Mouse (Mus musculus) lung, postnatal 0 days (tissue): ENCODE results near the gene Gab1. TPM values are rescaled to one million over a fixed set of nuclear protein-coding genes. Genes with fewer than 3 reads are reported as not detected.
A peak's percentile ranks its signal among the peaks of the same experiment; 100 is the strongest.

Experiments
- ATAC-seq: fragments of 200-750 bp; cut with Nextera tagmentation; 2 replicates; pipeline ENCODE4 v1.8.0; 2017; ENCODE audit warnings: moderate library complexity
- DNase-seq: peaks from one replicate; pipeline ENCODE4 v3.0.0-alpha.2; 2016; ENCODE audit warnings: low spot score
- H3K27ac ChIP-seq: fragments of 300-500 bp; sonication (generic); 2 replicates; pipeline ENCODE4 v1.5.1; 2014; ENCODE audit warnings: antibody characterized with exemption, mild to moderate bottlenecking, low read length, mixed read lengths
- H3K27me3 ChIP-seq: fragments of 300-500 bp; sonication (generic); replicated peaks from 2 replicates; pipeline ENCODE4 v1.6.1; 2014; ENCODE audit warnings: low read length, mixed read lengths; ENCODE audit not compliant: insufficient read depth
- H3K36me3 ChIP-seq: fragments of 300-500 bp; sonication (generic); 2 replicates; pipeline ENCODE4 v1.6.1; 2014; ENCODE audit warnings: low read length, mixed read lengths; ENCODE audit not compliant: insufficient read depth
- H3K4me1 ChIP-seq: fragments of 300-500 bp; sonication (generic); 2 replicates; pipeline ENCODE4 v1.6.1; 2014; ENCODE audit warnings: antibody characterized with exemption, low read depth, low read length, mixed read lengths; ENCODE audit not compliant: insufficient read depth
- H3K4me2 ChIP-seq: fragments of 300-500 bp; sonication (generic); replicated peaks from 2 replicates; pipeline ENCODE4 v1.6.1; 2014; ENCODE audit warnings: low read depth, mild to moderate bottlenecking, low read length, moderate library complexity, mixed read lengths
- H3K4me3 ChIP-seq: fragments of 300-500 bp; sonication (generic); 2 replicates; pipeline ENCODE4 v1.5.1; 2014; ENCODE audit warnings: low read depth, low read length
- H3K9ac ChIP-seq: fragments of 300-500 bp; sonication (generic); replicated peaks from 2 replicates; pipeline ENCODE4 v1.6.1; 2014; ENCODE audit warnings: low read depth, mild to moderate bottlenecking
- H3K9me3 ChIP-seq: fragments of 300-500 bp; sonication (generic); 2 replicates; pipeline ENCODE4 v1.6.1; 2016; ENCODE audit warnings: low read length, mixed read lengths
- CTCF ChIP-seq: IDR thresholded peaks from 2 replicates; pipeline ENCODE4 v1.5.1; 2016; ENCODE audit warnings: antibody characterized with exemption, mild to moderate bottlenecking
- EP300 ChIP-seq: IDR thresholded peaks from 2 replicates; pipeline ENCODE4 v1.6.1; 2016; ENCODE audit warnings: antibody characterized with exemption, mild to moderate bottlenecking, control low read depth
- WGBS: fragments of 180-500 bp; shearing (Covaris S2); extraction: QIAGEN DNeasy Blood & Tissue Kit; methylation state at CpG from one replicate; pipeline ENCODE4 v1.1.7; 2014; 5-methylcytosine and 5-hydroxymethylcytosine counted together
- polyA plus RNA-seq: library from polyadenylated mRNA; unstranded; fragments of >200 nt; fragmentation: Nextera tagmentation; extraction: Ambion mirVana; gene quantifications from 2 replicates; pipeline ENCODE4 v1.2.1, GENCODE M21; 2015

Gab1 gene
- polyA plus RNA-seq, 1 experiment from 2014 or later, result 16.9 TPM

- no peak overlapping the region for H3K4me3 ChIP-seq
- H3K4me2 ChIP-seq, result no peak overlapping the region
- H3K27me3 ChIP-seq, result no peaks in the 10 kb centered on the region
- peak; percentile 26; the same call in 1 of the 2 replicates for ATAC-seq
- peak overlapping the region; percentile 26; the same call in 1 of the 2 replicates for H3K27ac ChIP-seq
- H3K9me3 ChIP-seq, result no peaks in the 10 kb centered on the region
- WGBS, result 35% methylated on average over 11 of the region's 11 CpGs
- no peaks in the 10 kb centered on the region for H3K36me3 ChIP-seq
- H3K4me1 ChIP-seq, result peaks cover 13% of the 10 kb centered on the region; the same call in 1 of the 2 replicates
- peak; percentile 39 for DNase-seq
- H3K9ac ChIP-seq, result no peak overlapping the region
- TF ChIP-seq EP300 (no peak), CTCF (no peak)
Measured at GRCm38 (mm10) chr8:80830724-80831566, 49.4 kb downstream of the Gab1 start.

- TF ChIP-seq CTCF, result no peak
- TF ChIP-seq EP300, result no peak
- no peak for DNase-seq
- H3K27ac ChIP-seq, result peak overlapping the region; percentile 26; the same call in 1 of the 2 replicates
- H3K36me3 ChIP-seq, result no peaks in the 10 kb centered on the region
- WGBS, result 44% methylated on average over 7 of the region's 7 CpGs
- peaks cover 13% of the 10 kb centered on the region; the same call in 1 of the 2 replicates for H3K4me1 ChIP-seq
- no peaks in the 10 kb centered on the region for H3K9me3 ChIP-seq
- no peak overlapping the region for H3K9ac ChIP-seq
- no peak for ATAC-seq
- H3K4me2 ChIP-seq, result no peak overlapping the region
- no peaks in the 10 kb centered on the region for H3K27me3 ChIP-seq
- no peak overlapping the region for H3K4me3 ChIP-seq
Measured at GRCm38 (mm10) chr8:80830141-80830540, 50.2 kb downstream of the Gab1 start.

- Histone ChIP-seq H3K4me1 (peaks cover 13% of the 10 kb centered on the region; the same call in 1 of the 2 replicates), H3K4me3 (no peak overlapping the region), H3K27ac (no peak overlapping the region), H3K4me2 (no peak overlapping the region), H3K9ac (no peak overlapping the region), H3K9me3 (no peaks in the 10 kb centered on the region), H3K36me3 (no peaks in the 10 kb centered on the region), H3K27me3 (no peaks in the 10 kb centered on the region)
- TF ChIP-seq EP300 (no peak), CTCF (no peak)
- 54% methylated on average over 7 of the region's 7 CpGs for WGBS
- ATAC-seq, result peak; percentile 60
- peak; percentile 69 for DNase-seq
Measured at GRCm38 (mm10) chr8:80826996-80827395, 53.3 kb downstream of the Gab1 start.

GRCm38 (mm10) chr8:80825136-80825535 is 55.2 kb downstream of the Gab1 start:
- Histone ChIP-seq H3K4me1 (peaks cover 6% of the 10 kb centered on the region; the same call in 1 of the 2 replicates), H3K4me2 (no peak overlapping the region), H3K4me3 (no peak overlapping the region), H3K9ac (no peak overlapping the region), H3K27me3 (no peaks in the 10 kb centered on the region), H3K27ac (no peak overlapping the region), H3K36me3 (no peaks in the 10 kb centered on the region), H3K9me3 (no peaks in the 10 kb centered on the region)
- no peak for ATAC-seq
- no peak for TF ChIP-seq CTCF
- no peak for TF ChIP-seq EP300
- 77% methylated on average over 4 of the region's 4 CpGs for WGBS
- DNase-seq, result no peak

GRCm38 (mm10) chr8:80824426-80824825 is 55.9 kb downstream of the Gab1 start:
- no peak for DNase-seq
- no peak overlapping the region for H3K9ac ChIP-seq
- no peaks in the 10 kb centered on the region for H3K36me3 ChIP-seq
- no peaks in the 10 kb centered on the region for H3K9me3 ChIP-seq
- H3K4me2 ChIP-seq, result no peak overlapping the region
- TF ChIP-seq CTCF (no peak), EP300 (no peak)
- ATAC-seq, result no peak
- H3K4me1 ChIP-seq, result peaks cover 6% of the 10 kb centered on the region; the same call in 1 of the 2 replicates
- no peak overlapping the region for H3K4me3 ChIP-seq
- H3K27ac ChIP-seq, result no peak overlapping the region
- 59% methylated on average over 5 of the region's 5 CpGs for WGBS
- H3K27me3 ChIP-seq, result no peaks in the 10 kb centered on the region

GRCm38 (mm10) chr8:80823250-80823649 is 57.1 kb downstream of the Gab1 start:
- no peak overlapping the region for H3K27ac ChIP-seq
- ATAC-seq (no peak), DNase-seq (no peak)
- no peak overlapping the region for H3K4me2 ChIP-seq
- TF ChIP-seq CTCF, result no peak
- TF ChIP-seq EP300, result no peak
- no peak overlapping the region for H3K4me3 ChIP-seq
- no peaks in the 10 kb centered on the region for H3K9me3 ChIP-seq
- H3K36me3 ChIP-seq, result no peaks in the 10 kb centered on the region
- 80% methylated on average over 5 of the region's 5 CpGs for WGBS
- H3K9ac ChIP-seq, result no peak overlapping the region
- peaks cover 6% of the 10 kb centered on the region; the same call in 1 of the 2 replicates for H3K4me1 ChIP-seq
- H3K27me3 ChIP-seq, result no peaks in the 10 kb centered on the region
